Mouse (Mus musculus): ENCODE data around the gene Mettl5. TPM values are rescaled to one million over a fixed set of nuclear protein-coding genes. Genes with fewer than 3 reads are reported as not detected.

The Mettl5 gene
- total RNA-seq, 2 experiments from 2014 or later = 19.1 to 20.2 TPM

Other genes with a start within 250 kb of the Mettl5 start
- gene Bbs5, start 238.4 kb downstream of the Mettl5 start, total RNA-seq (2021) = 1 to 10 TPM; 4.3 to 5.0 TPM
- gene Klhl41, start 215.5 kb downstream of the Mettl5 start, total RNA-seq (2021) = 10 to 100 TPM; 60.5 to 62.0 TPM
- gene Fastkd1, start 172.1 kb downstream of the Mettl5 start, total RNA-seq (2021) = 10 to 100 TPM; 29.7 to 30.5 TPM
- gene Ppig, start 163.1 kb downstream of the Mettl5 start, total RNA-seq (2021) = 10 to 100 TPM; 44.0 to 44.9 TPM
- under 1 TPM; 0.29 to 0.66 TPM for gene Ccdc173, start 96.0 kb downstream of the Mettl5 start, total RNA-seq (2021)
- 10 to 100 TPM; 20.7 to 25.0 TPM for gene Phospho2, start 96.0 kb downstream of the Mettl5 start, total RNA-seq (2021)
- 10 to 100 TPM; 41.1 to 42.8 TPM for gene Klhl23, start 63.7 kb downstream of the Mettl5 start, total RNA-seq (2021)
- gene Ssb, start 24.1 kb downstream of the Mettl5 start, total RNA-seq (2021) = 10 to 100 TPM; 69.4 to 74.7 TPM
- gene Ubr3, start 11.6 kb upstream of the Mettl5 start, total RNA-seq (2021) = 100 to 1,000 TPM; 110 to 118 TPM
- under 1 TPM in 1 of 2 experiments, not detected in 1; 0.05 TPM for gene Myo3b, start 153.5 kb upstream of the Mettl5 start, total RNA-seq (2021)